Mouse (Mus musculus) ES-Bruce4 (cell line): ENCODE data around the gene Wnt3a. TPM values are rescaled to one million over a fixed set of nuclear protein-coding genes. Genes with fewer than 3 reads are reported as not detected.
A peak's percentile ranks its signal among the peaks of the same experiment; 100 is the strongest.

Experiments used
- H3K27ac ChIP-seq: 2 replicates; pipeline ENCODE4 v1.5.1; 2012; ENCODE audit warnings: low read length, inconsistent platforms; ENCODE audit not compliant: insufficient read depth
- H3K27me3 ChIP-seq: 2 replicates; pipeline ENCODE4 v1.6.1; 2012; ENCODE audit warnings: mild to moderate bottlenecking, low read length, inconsistent platforms; ENCODE audit not compliant: control insufficient read depth, poor library complexity, insufficient read depth, severe bottlenecking
- H3K36me3 ChIP-seq: 2 replicates; pipeline ENCODE4 v1.6.1; 2012; ENCODE audit warnings: inconsistent platforms, mild to moderate bottlenecking, low read length, moderate library complexity; ENCODE audit not compliant: control insufficient read depth, poor library complexity, insufficient read depth, severe bottlenecking
- H3K4me1 ChIP-seq: one replicate; pipeline ENCODE4 v1.8.1; 2011; ENCODE audit warnings: low read length; ENCODE audit not compliant: control insufficient read depth, insufficient read depth
- H3K4me3 ChIP-seq: 2 replicates; pipeline ENCODE4 v1.5.1; 2011; ENCODE audit warnings: low read depth, mild to moderate bottlenecking, low read length
- H3K9ac ChIP-seq: 2 replicates; pipeline ENCODE4 v1.6.1; 2012; ENCODE audit warnings: low read depth, mild to moderate bottlenecking, inconsistent platforms; ENCODE audit not compliant: poor library complexity, severe bottlenecking
- H3K9me3 ChIP-seq: replicated peaks from 2 replicates; pipeline ENCODE4 v1.6.1; 2012; ENCODE audit warnings: mild to moderate bottlenecking, low read length, inconsistent platforms; ENCODE audit not compliant: control insufficient read depth, poor library complexity, insufficient read depth, severe bottlenecking
- CTCF ChIP-seq: IDR thresholded peaks from one replicate; pipeline ENCODE4 v1.8.1; 2011; ENCODE audit warnings: low read depth, low read length
- EP300 ChIP-seq: IDR thresholded peaks from 2 replicates; pipeline ENCODE4 v1.6.1; 2011; ENCODE audit warnings: low read depth, low read length; ENCODE audit not compliant: insufficient read depth
- POLR2A ChIP-seq: IDR thresholded peaks from one replicate; pipeline ENCODE4 v1.8.1; 2011; ENCODE audit warnings: low read length; ENCODE audit not compliant: insufficient read depth
- polyA plus RNA-seq: library from polyadenylated mRNA; stranded (reverse); fragments of >200 nt; gene quantifications from 2 replicates; pipeline ENCODE4 v1.2.4, GENCODE M21; 2011; ENCODE audit warnings: low read depth; ENCODE audit not compliant: missing spikeins, insufficient read depth, insufficient read length

Gene Wnt3a
- polyA plus RNA-seq, 1 experiment = 0.36 TPM

DNA sequence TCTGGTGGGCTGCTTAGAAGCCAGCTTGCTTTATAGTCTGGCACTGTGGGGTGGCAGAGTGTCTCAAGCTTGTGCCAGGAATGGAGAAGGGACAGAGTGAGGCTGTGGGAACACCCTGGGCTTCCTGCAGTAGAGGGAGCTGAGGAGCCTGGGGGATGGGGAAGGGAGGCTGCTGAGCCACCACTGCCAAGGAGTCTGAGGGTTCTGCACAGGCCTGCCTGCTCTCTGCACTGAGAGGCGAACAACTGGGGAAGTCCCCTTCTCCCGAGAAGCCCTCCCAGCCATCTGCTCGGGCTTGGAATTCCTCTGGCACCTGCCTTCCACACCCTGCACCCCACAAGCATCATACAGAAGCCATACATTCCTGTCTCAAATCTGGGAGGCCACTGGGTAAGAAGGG, 48.7 kb downstream of the Wnt3a start:
- Histone ChIP-seq H3K36me3 (no peaks in the 10 kb centered on the region), H3K9me3 (no peaks in the 10 kb centered on the region), H3K27me3 (no peaks in the 10 kb centered on the region), H3K4me3 (no peak overlapping the region), H3K9ac (no peak overlapping the region), H3K27ac (no peak overlapping the region), H3K4me1 (peaks cover 5% of the 10 kb centered on the region)
- TF ChIP-seq EP300 = no peak
- no peak for TF ChIP-seq POLR2A
- TF ChIP-seq CTCF = no peak

DNA sequence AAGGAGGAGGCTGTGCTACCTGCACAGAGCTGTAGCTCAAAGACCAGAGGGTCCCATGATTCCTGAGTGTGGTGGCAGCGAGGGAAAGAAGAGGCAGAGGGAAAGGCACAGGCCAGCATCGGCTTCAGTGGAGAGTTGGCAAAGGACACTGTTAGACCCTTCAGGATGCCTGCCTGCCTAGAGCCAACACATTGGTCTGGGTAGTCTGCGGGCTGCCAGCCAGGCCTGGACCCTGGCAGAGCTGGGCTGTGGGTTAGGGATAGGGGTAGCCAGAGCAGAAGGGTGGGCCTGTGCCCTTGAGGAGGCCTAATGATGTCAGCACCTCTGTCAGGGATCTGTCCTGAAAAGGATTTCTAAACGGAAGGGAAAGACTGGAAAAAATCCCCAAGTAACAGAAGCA, 50.8 kb downstream of the Wnt3a start:
- no peaks in the 10 kb centered on the region for H3K9me3 ChIP-seq
- H3K27me3 ChIP-seq = no peaks in the 10 kb centered on the region
- H3K27ac ChIP-seq = no peak overlapping the region
- H3K36me3 ChIP-seq = no peaks in the 10 kb centered on the region
- TF ChIP-seq CTCF (no peak), POLR2A (no peak), EP300 (no peak)
- H3K9ac ChIP-seq = no peak overlapping the region
- no peak overlapping the region for H3K4me3 ChIP-seq
- peaks cover 5% of the 10 kb centered on the region for H3K4me1 ChIP-seq

GRCm38 (mm10) chr11:59239428-59239785, 51.1 kb downstream of the Wnt3a start:
- Histone ChIP-seq H3K9me3 (no peaks in the 10 kb centered on the region), H3K4me3 (no peak overlapping the region), H3K4me1 (peaks cover 5% of the 10 kb centered on the region), H3K36me3 (no peaks in the 10 kb centered on the region), H3K27me3 (no peaks in the 10 kb centered on the region), H3K27ac (no peak overlapping the region), H3K9ac (no peak overlapping the region)
- TF ChIP-seq POLR2A (no peak), CTCF (no peak), EP300 (no peak)

GRCm38 (mm10) chr11:59238525-59239427, 51.8 kb downstream of the Wnt3a start:
- H3K27me3 ChIP-seq = no peaks in the 10 kb centered on the region
- H3K9ac ChIP-seq = no peak overlapping the region
- H3K9me3 ChIP-seq = no peaks in the 10 kb centered on the region
- no peak overlapping the region for H3K4me3 ChIP-seq
- TF ChIP-seq CTCF (peak; percentile 77), POLR2A (no peak)
- H3K36me3 ChIP-seq = no peaks in the 10 kb centered on the region
- H3K4me1 ChIP-seq = peaks cover 3% of the 10 kb centered on the region
- no peak overlapping the region for H3K27ac ChIP-seq

DNA sequence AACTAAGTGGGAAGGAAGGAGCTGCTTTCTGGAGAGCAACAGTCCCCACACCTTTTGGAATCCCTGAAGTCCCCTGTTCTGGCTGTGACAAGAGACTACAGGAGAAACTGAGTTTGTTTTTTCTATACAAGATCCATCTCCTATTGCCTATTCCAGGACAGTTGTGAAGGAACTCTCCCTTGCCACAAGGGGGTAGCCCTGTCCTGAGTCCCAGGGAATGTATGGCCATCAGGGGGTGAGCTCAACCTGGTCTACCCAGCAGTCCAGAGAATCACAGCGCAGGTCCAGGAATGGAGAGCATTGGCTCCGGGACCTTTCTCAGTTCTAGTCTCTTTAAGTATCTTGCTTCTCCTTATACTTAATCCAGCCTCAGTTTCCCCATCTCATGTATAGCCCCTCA, 57.8 kb downstream of the Wnt3a start:
- TF ChIP-seq POLR2A = no peak
- TF ChIP-seq CTCF = peak; percentile 59
- no peak for TF ChIP-seq EP300
- H3K27me3 ChIP-seq = no peaks in the 10 kb centered on the region
- H3K9ac ChIP-seq = no peak overlapping the region
- H3K4me3 ChIP-seq = no peak overlapping the region
- H3K27ac ChIP-seq = no peak overlapping the region
- no peaks in the 10 kb centered on the region for H3K4me1 ChIP-seq
- H3K9me3 ChIP-seq = no peaks in the 10 kb centered on the region
- H3K36me3 ChIP-seq = no peaks in the 10 kb centered on the region

- Histone ChIP-seq H3K9ac (no peak overlapping the region), H3K27ac (no peak overlapping the region), H3K9me3 (no peaks in the 10 kb centered on the region), H3K4me1 (peaks cover 5% of the 10 kb centered on the region), H3K4me3 (no peak overlapping the region), H3K36me3 (no peaks in the 10 kb centered on the region), H3K27me3 (no peaks in the 10 kb centered on the region)
- peak; percentile 83 for TF ChIP-seq CTCF
- TF ChIP-seq POLR2A = no peak
- TF ChIP-seq EP300 = no peak
Measured at GRCm38 (mm10) chr11:59230144-59230760, 60.3 kb downstream of the Wnt3a start.
